In the genomic region with DNA sequence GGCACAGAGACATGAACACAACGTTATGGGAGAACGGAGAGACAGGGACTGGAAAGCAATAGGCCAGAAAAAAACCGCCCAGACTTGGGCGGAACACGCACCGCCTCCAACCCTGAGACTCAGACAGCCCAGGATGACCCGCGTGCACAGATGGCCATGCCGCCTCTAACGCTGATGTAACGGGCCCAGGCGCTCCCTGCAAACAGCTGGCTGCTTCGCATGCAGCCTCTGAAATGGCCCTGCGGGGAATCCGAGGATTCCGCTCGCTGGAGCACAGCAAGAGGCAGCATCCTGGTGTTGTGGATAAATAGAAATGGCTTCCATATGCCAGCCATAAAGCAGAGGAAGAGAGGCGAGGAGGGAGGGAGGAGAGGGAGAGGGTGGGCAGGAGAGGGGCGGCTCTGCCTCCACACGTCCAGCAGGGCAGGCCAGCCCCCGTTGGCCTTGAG, we compare ENCODE assay signal across 8 mouse cellular contexts. TPM values are rescaled to one million over a fixed set of nuclear protein-coding genes. Genes with fewer than 3 reads are reported as not detected.
A peak's percentile ranks its signal among the peaks of the same experiment; 100 is the strongest.
DNase-seq lines count a peak whose midpoint lies in the region; ATAC-seq lines count a peak whose summit lies in the region.

No protein-coding gene starts in this region.

- 11% methylated on average over 21 of the region's 21 CpGs for WGBS in embryonic facial prominence, embryonic 12.5 days
- 39% methylated on average over 21 of the region's 21 CpGs for WGBS in heart, embryonic 11.5 days (ENCODE audit: insufficient replicate concordance)
- WGBS in kidney, embryonic 14.5 days = 13% methylated on average over 21 of the region's 21 CpGs

- ATAC-seq in embryonic facial prominence, embryonic 12.5 days (ENCODE audit: insufficient number of reproducible peaks, insufficient read depth, low FRiP score, low TSS enrichment) = no peak
- no peak for ATAC-seq in heart, embryonic 11.5 days (replicated peaks; ENCODE audit: insufficient number of reproducible peaks, low FRiP score, low TSS enrichment)
- ATAC-seq in kidney, embryonic 14.5 days (ENCODE audit: low FRiP score, low TSS enrichment) = no peak
- no peak for ATAC-seq in erythroid progenitor cell, adult 5-6 weeks (replicated peaks; ENCODE audit: low FRiP score, poor library complexity, severe bottlenecking)

- peak overlapping the region; percentile 0; the same call in 1 of the 2 replicates for H3K4me2 ChIP-seq in embryonic facial prominence, embryonic 12.5 days (replicated peaks)
- no peak overlapping the region for H3K4me2 ChIP-seq in heart, embryonic 11.5 days
- no peak overlapping the region for H3K4me2 ChIP-seq in kidney, embryonic 14.5 days (replicated peaks; ENCODE audit: low read depth, low read length)

- H3K4me3 ChIP-seq in embryonic facial prominence, embryonic 12.5 days = no peak overlapping the region
- H3K4me3 ChIP-seq in heart, embryonic 11.5 days (ENCODE audit: low read depth, low read length) = no peak overlapping the region
- no peak overlapping the region for H3K4me3 ChIP-seq in kidney, embryonic 14.5 days (ENCODE audit: low read length)

- DNase-seq in layer of hippocampus, adult 9-11 months = peak; percentile 52
- no peak for DNase-seq in layer of hippocampus, adult 9-10 months (ENCODE audit: low spot score)
- peak; percentile 52 for DNase-seq in lung, postnatal 25 days (ENCODE audit: low spot score)
- DNase-seq in right cerebral cortex, postnatal 25 days = peak; percentile 49

- H3K9ac ChIP-seq in embryonic facial prominence, embryonic 12.5 days = no peak overlapping the region
- no peak overlapping the region; the same call in 1 of the 2 replicates for H3K9ac ChIP-seq in heart, embryonic 11.5 days (ENCODE audit: low read depth, low read length)
- peak overlapping the region; percentile 45 for H3K9ac ChIP-seq in kidney, embryonic 14.5 days (ENCODE audit: low read depth, low read length)

- peak overlapping the region; percentile 91 for H3K27ac ChIP-seq in embryonic facial prominence, embryonic 12.5 days
- 0 out of 2 replicates have a peak overlapping the region, but pooled peaks have one; percentile 22 for H3K27ac ChIP-seq in heart, embryonic 11.5 days (ENCODE audit: low read depth, low read length)
- H3K27ac ChIP-seq in kidney, embryonic 14.5 days (ENCODE audit: low read depth, low read length) = peak overlapping the region; percentile 80

- no peaks in the 10 kb centered on the region for H3K27me3 ChIP-seq in embryonic facial prominence, embryonic 12.5 days
- H3K27me3 ChIP-seq in heart, embryonic 11.5 days (ENCODE audit: control insufficient read depth, insufficient read depth, low read length) = no peaks in the 10 kb centered on the region
- H3K27me3 ChIP-seq in kidney, embryonic 14.5 days (ENCODE audit: control insufficient read depth, insufficient read depth, low read length) = no peaks in the 10 kb centered on the region; the same call in 1 of the 2 replicates

- no peaks in the 10 kb centered on the region for H3K36me3 ChIP-seq in embryonic facial prominence, embryonic 12.5 days
- H3K36me3 ChIP-seq in heart, embryonic 11.5 days (ENCODE audit: control insufficient read depth, insufficient read depth, low read length) = no peaks in the 10 kb centered on the region
- H3K36me3 ChIP-seq in kidney, embryonic 14.5 days (ENCODE audit: control insufficient read depth, insufficient read depth, low read length) = no peaks in the 10 kb centered on the region

- H3K9me3 ChIP-seq in embryonic facial prominence, embryonic 12.5 days = no peaks in the 10 kb centered on the region
- H3K9me3 ChIP-seq in heart, embryonic 11.5 days (replicated peaks; ENCODE audit: control insufficient read depth, low read length) = no peaks in the 10 kb centered on the region
- H3K9me3 ChIP-seq in kidney, embryonic 14.5 days (ENCODE audit: control insufficient read depth, low read length) = no peaks in the 10 kb centered on the region

- H3K4me1 ChIP-seq in embryonic facial prominence, embryonic 12.5 days = peaks cover 74% of the 10 kb centered on the region
- peaks cover 67% of the 10 kb centered on the region for H3K4me1 ChIP-seq in heart, embryonic 11.5 days (ENCODE audit: control insufficient read depth, insufficient read depth, low read length)
- peaks cover 89% of the 10 kb centered on the region for H3K4me1 ChIP-seq in kidney, embryonic 14.5 days (ENCODE audit: control insufficient read depth, insufficient read depth, low read length)

RNA-seq across cellular contexts. Expression of gene Tpcn1, which starts 21.2 kb away (rescaled TPM):
- 17.4 and 18.9 TPM in 2 replicates for polyA plus RNA-seq in embryonic facial prominence, embryonic 12.5 days (2016; fragmentation: Nextera tagmentation; extraction: Ambion mirVana)
- polyA plus RNA-seq in heart, embryonic 11.5 days (2014; fragmentation: Nextera tagmentation; extraction: Ambion mirVana) = 18.1 and 19.1 TPM in 2 replicates
- polyA plus RNA-seq in kidney, embryonic 14.5 days (2014; fragmentation: Nextera tagmentation; extraction: Ambion mirVana) = 33.8 and 37.3 TPM in 2 replicates
- 107 and 136 TPM in 2 replicates for total RNA-seq in erythroid progenitor cell, adult 5-6 weeks (2015; ENCODE audit: low replicate concordance)
- total RNA-seq in erythroid progenitor cell, adult 5-6 weeks (2017; ENCODE audit: low replicate concordance) = 57.0 and 72.9 TPM in 2 replicates

RNA-seq across cellular contexts. Expression of gene Iqcd, which starts 21.5 kb away (rescaled TPM):
- polyA plus RNA-seq in embryonic facial prominence, embryonic 12.5 days (2016; fragmentation: Nextera tagmentation; extraction: Ambion mirVana) = 0.65 and 0.70 TPM in 2 replicates
- polyA plus RNA-seq in heart, embryonic 11.5 days (2014; fragmentation: Nextera tagmentation; extraction: Ambion mirVana) = 0.18 and 0.54 TPM in 2 replicates
- polyA plus RNA-seq in kidney, embryonic 14.5 days (2014; fragmentation: Nextera tagmentation; extraction: Ambion mirVana) = 0.57 and 1.4 TPM in 2 replicates
- 2.5 TPM in 1 of 2 replicates, not detected in the other for total RNA-seq in erythroid progenitor cell, adult 5-6 weeks (2015; ENCODE audit: low replicate concordance)
- total RNA-seq in erythroid progenitor cell, adult 5-6 weeks (2017; ENCODE audit: low replicate concordance) = 3.1 and 3.3 TPM in 2 replicates

RNA-seq across cellular contexts. Expression of gene Rita1, which starts 45.1 kb away (rescaled TPM):
- polyA plus RNA-seq in embryonic facial prominence, embryonic 12.5 days (2016; fragmentation: Nextera tagmentation; extraction: Ambion mirVana) = 16.7 and 17.5 TPM in 2 replicates
- 5.6 and 7.9 TPM in 2 replicates for polyA plus RNA-seq in heart, embryonic 11.5 days (2014; fragmentation: Nextera tagmentation; extraction: Ambion mirVana)
- 10.4 and 11.1 TPM in 2 replicates for polyA plus RNA-seq in kidney, embryonic 14.5 days (2014; fragmentation: Nextera tagmentation; extraction: Ambion mirVana)
- total RNA-seq in erythroid progenitor cell, adult 5-6 weeks (2015; ENCODE audit: low replicate concordance) = 0.72 TPM in 1 of 2 replicates, not detected in the other
- total RNA-seq in erythroid progenitor cell, adult 5-6 weeks (2017; ENCODE audit: low replicate concordance) = 3.9 TPM in 1 of 2 replicates, not detected in the other

RNA-seq across cellular contexts. Expression of gene Ddx54, which starts 45.3 kb away (rescaled TPM):
- 50.9 and 53.1 TPM in 2 replicates for polyA plus RNA-seq in embryonic facial prominence, embryonic 12.5 days (2016; fragmentation: Nextera tagmentation; extraction: Ambion mirVana)
- polyA plus RNA-seq in heart, embryonic 11.5 days (2014; fragmentation: Nextera tagmentation; extraction: Ambion mirVana) = 22.2 and 23.5 TPM in 2 replicates
- polyA plus RNA-seq in kidney, embryonic 14.5 days (2014; fragmentation: Nextera tagmentation; extraction: Ambion mirVana) = 22.3 and 37.7 TPM in 2 replicates
- total RNA-seq in erythroid progenitor cell, adult 5-6 weeks (2015; ENCODE audit: low replicate concordance) = 1.1 and 1.3 TPM in 2 replicates
- total RNA-seq in erythroid progenitor cell, adult 5-6 weeks (2017; ENCODE audit: low replicate concordance) = 6.4 and 8.1 TPM in 2 replicates

RNA-seq across cellular contexts. Expression of gene Slc8b1, which starts 56.3 kb away (rescaled TPM):
- 5.4 and 6.4 TPM in 2 replicates for polyA plus RNA-seq in embryonic facial prominence, embryonic 12.5 days (2016; fragmentation: Nextera tagmentation; extraction: Ambion mirVana)
- polyA plus RNA-seq in heart, embryonic 11.5 days (2014; fragmentation: Nextera tagmentation; extraction: Ambion mirVana) = 1.6 and 2.1 TPM in 2 replicates
- 4.5 and 6.0 TPM in 2 replicates for polyA plus RNA-seq in kidney, embryonic 14.5 days (2014; fragmentation: Nextera tagmentation; extraction: Ambion mirVana)
- total RNA-seq in erythroid progenitor cell, adult 5-6 weeks (2015; ENCODE audit: low replicate concordance) = 3.4 and 5.0 TPM in 2 replicates
- total RNA-seq in erythroid progenitor cell, adult 5-6 weeks (2017; ENCODE audit: low replicate concordance) = 3.0 and 6.7 TPM in 2 replicates

Comparison
In these comparisons a context has a peak if more than half of its experiments do, and no peak if none do; other contexts are left out.
1. H3K27ac ChIP-seq: peak in every context shown above with its lines; median percentile 91 in embryonic facial prominence, embryonic 12.5 days; 80 in kidney, embryonic 14.5 days; 22 in heart, embryonic 11.5 days.